Mouse (Mus musculus) bone marrow macrophage, adult 2 months (primary cell): ENCODE data around the gene Nlrp9c. TPM values are rescaled to one million over a fixed set of nuclear protein-coding genes. Genes with fewer than 3 reads are reported as not detected.
"Not testable (repeated sequence)": the region's sequence is repeated elsewhere in the genome, so short reads cannot be mapped to it uniquely, and the experiment has no call there.

ENCODE experiments used
- H3K27ac ChIP-seq: 2 replicates; pipeline ENCODE4 v1.5.1; 2012; ENCODE audit warnings: low read depth, low read length; ENCODE audit not compliant: insufficient read depth
- H3K4me1 ChIP-seq: 2 replicates; pipeline ENCODE4 v1.6.1; 2012; ENCODE audit warnings: low read length; ENCODE audit not compliant: control insufficient read depth, insufficient read depth
- H3K4me3 ChIP-seq: 2 replicates; pipeline ENCODE4 v1.5.1; 2012; ENCODE audit warnings: mild to moderate bottlenecking, low read length, moderate library complexity; ENCODE audit not compliant: insufficient read depth
- CTCF ChIP-seq: IDR thresholded peaks from 2 replicates; pipeline ENCODE4 v1.5.1; 2012; ENCODE audit warnings: low read depth, mild to moderate bottlenecking, low read length, moderate library complexity
- POLR2A ChIP-seq: IDR thresholded peaks from 2 replicates; pipeline ENCODE4 v1.6.1; 2012; ENCODE audit warnings: mild to moderate bottlenecking, low read depth, low read length, borderline replicate concordance
- polyA plus RNA-seq: library from polyadenylated mRNA; stranded (reverse); fragments of >200 nt; gene quantifications from 2 replicates; pipeline ENCODE4 v1.2.4, GENCODE M21; 2012; ENCODE audit not compliant: missing spikeins, insufficient read depth, insufficient read length

The Nlrp9c gene
- polyA plus RNA-seq = 0.36 TPM in 1 of 2 replicates, not detected in the other

- H3K4me1 ChIP-seq = not testable (repeated sequence)
These were observed at the start of gene Nlrp9c for GRCm38 (mm10) chr7:26403600-26403999. Gene Nlrp9c, minus strand, starts transcription at chr7:26403700.

GRCm38 (mm10) chr7:26434813-26435212 lies 31.3 kb upstream of the Nlrp9c start, which contains the start of gene Nlrp4a:
Gene Nlrp4a, plus strand, starts transcription at chr7:26435113.
- H3K27ac ChIP-seq = no peak within 1 kb of the TSS
- no peaks in the 10 kb centered on the region for H3K4me1 ChIP-seq
- TF ChIP-seq POLR2A (no peak), CTCF (no peak)
- H3K4me3 ChIP-seq = no peak within 1 kb of the TSS

More at GRCm38 (mm10) chr7:26403600-26403999, at the start of gene Nlrp9c:
- not testable (repeated sequence) for H3K4me3 ChIP-seq, H3K27ac ChIP-seq

GRCm38 (mm10) chr7:26391811-26392210 lies 11.7 kb downstream of the Nlrp9c start:
- not testable (repeated sequence) for H3K4me3 ChIP-seq, H3K4me1 ChIP-seq, H3K27ac ChIP-seq

GRCm38 (mm10) chr7:26391137-26391536 lies 12.4 kb downstream of the Nlrp9c start:
- not testable (repeated sequence) for H3K4me1 ChIP-seq, H3K27ac ChIP-seq, H3K4me3 ChIP-seq

- H3K27ac ChIP-seq, H3K4me3 ChIP-seq, H3K4me1 ChIP-seq: not testable (repeated sequence)
These were observed 16.8 kb downstream of the Nlrp9c start for GRCm38 (mm10) chr7:26386691-26387090.

GRCm38 (mm10) chr7:26380807-26381206 lies 22.7 kb downstream of the Nlrp9c start:
- Histone ChIP-seq H3K4me3 (no peak overlapping the region), H3K4me1 (no peaks in the 10 kb centered on the region), H3K27ac (no peak overlapping the region)
- TF ChIP-seq POLR2A (no peak), CTCF (no peak)

- H3K4me3 ChIP-seq, H3K27ac ChIP-seq, H3K4me1 ChIP-seq: not testable (repeated sequence)
These were observed 30.3 kb downstream of the Nlrp9c start for GRCm38 (mm10) chr7:26373221-26373620.

- H3K4me1 ChIP-seq, H3K4me3 ChIP-seq, H3K27ac ChIP-seq: not testable (repeated sequence)
These were observed 46.8 kb downstream of the Nlrp9c start for GRCm38 (mm10) chr7:26356719-26357118.

GRCm38 (mm10) chr7:26352258-26352657 lies 51.2 kb downstream of the Nlrp9c start:
- H3K4me1 ChIP-seq, H3K4me3 ChIP-seq, H3K27ac ChIP-seq: not testable (repeated sequence)

GRCm38 (mm10) chr7:26350177-26350576 lies 53.3 kb downstream of the Nlrp9c start:
- H3K4me3 ChIP-seq, H3K27ac ChIP-seq, H3K4me1 ChIP-seq: not testable (repeated sequence)

- H3K27ac ChIP-seq, H3K4me3 ChIP-seq, H3K4me1 ChIP-seq: not testable (repeated sequence)
- TF ChIP-seq CTCF = peak; percentile 54; the same call in 1 of the 2 replicates
These were observed 83.1 kb downstream of the Nlrp9c start for GRCm38 (mm10) chr7:26320361-26320760.

- H3K4me1 ChIP-seq, H3K4me3 ChIP-seq, H3K27ac ChIP-seq: not testable (repeated sequence)
These were observed 87.7 kb downstream of the Nlrp9c start for GRCm38 (mm10) chr7:26315809-26316208.

GRCm38 (mm10) chr7:26315194-26315593 lies 88.3 kb downstream of the Nlrp9c start:
- not testable (repeated sequence) for H3K4me3 ChIP-seq, H3K4me1 ChIP-seq, H3K27ac ChIP-seq

GRCm38 (mm10) chr7:26311786-26312185 lies 91.7 kb downstream of the Nlrp9c start:
- H3K4me1 ChIP-seq, H3K27ac ChIP-seq, H3K4me3 ChIP-seq: not testable (repeated sequence)

- H3K27ac ChIP-seq, H3K4me3 ChIP-seq, H3K4me1 ChIP-seq: not testable (repeated sequence)
These were observed 96.6 kb downstream of the Nlrp9c start, which contains the start of gene Cyp2a4 for GRCm38 (mm10) chr7:26306926-26307325. Gene Cyp2a4, plus strand, starts transcription at chr7:26307169.

- H3K4me1 ChIP-seq, H3K27ac ChIP-seq, H3K4me3 ChIP-seq: not testable (repeated sequence)
These were observed 99.9 kb downstream of the Nlrp9c start for GRCm38 (mm10) chr7:26303429-26304166.
